ENCODE assay signal across 31 mouse cellular contexts in genomic region chr5:77253154-77253553, GRCm38 (mm10). TPM values are rescaled to one million over a fixed set of nuclear protein-coding genes. Genes with fewer than 3 reads are reported as not detected.
DNase-seq lines count a peak whose midpoint lies in the region; TF ChIP-seq lines count a peak whose summit lies in the region.
"Had no signal": no experiment of that assay in that cellular context is flagged by ENCODE, and none has a peak within 500 bp of the region (broad histone marks: within the 10 kb centered on the region; RNA-seq: fewer than 3 reads in every experiment).

No protein-coding gene starts in this region.

- TF ChIP-seq CTCF in layer of hippocampus, adult 2 months (conservative IDR thresholded peaks at IDR 0.05): no peak

- H3K27ac ChIP-seq in ES-E14 (ENCODE audit: insufficient read depth, low read depth, low read length, poor library complexity, severe bottlenecking): peak overlapping the region; percentile 92; the same call in 1 of the 2 replicates
- no peak overlapping the region for H3K27ac ChIP-seq in layer of hippocampus, adult 2 months
- H3K27ac ChIP-seq: forebrain, embryonic 10.5 days; forebrain, embryonic 13.5 days; heart, adult 2 months; heart, embryonic 10.5 days; heart, embryonic 13.5 days; hindbrain, embryonic 15.5 days had no signal

- DNase-seq in thymus, postnatal 0 days (ENCODE audit: low spot score): peak; percentile 14
- no peak for DNase-seq in thymus, postnatal 4 days
- peak; percentile 46 to 53 for DNase-seq in B cell, adult 2 months
- no peak for DNase-seq in ES-E14 (ENCODE audit: low read depth, low spot score)
- peak; percentile 85 for DNase-seq in splenic B cell, adult 2 months (ENCODE audit: low read depth, low spot score)
- no peak for DNase-seq in left cerebral cortex, postnatal 14 days (ENCODE audit: low spot score in 2 of 2)
- DNase-seq in adrenal gland, adult 18-20 months (ENCODE audit: low spot score in 2 of 2): no peak
- DNase-seq in layer of hippocampus, adult 2 months (ENCODE audit: low spot score in 2 of 2): no peak
- DNase-seq: adrenal gland, adult 8-10 months; adrenal gland, postnatal 25 days; cerebellum, adult 11-12 months; cerebellum, adult 8-10 months; cerebellum, postnatal 10 days; cerebellum, postnatal 36 days; embryo, embryonic 11 days; gastrocnemius, postnatal 10 days; gastrocnemius, postnatal 36 days; heart, adult 2 months; heart, postnatal 14 days; heart, postnatal 4 days had no signal

- no peaks in the 10 kb centered on the region for H3K36me3 ChIP-seq in ES-E14 (ENCODE audit: control insufficient read depth, insufficient read depth, low read length, poor library complexity, severe bottlenecking)
- H3K36me3 ChIP-seq in splenic B cell, adult 2 months (ENCODE audit: control insufficient read depth, insufficient read depth, low read length, poor library complexity, severe bottlenecking): no peaks in the 10 kb centered on the region
- H3K36me3 ChIP-seq: forebrain, embryonic 10.5 days; heart, embryonic 10.5 days; heart, embryonic 13.5 days; hindbrain, embryonic 15.5 days had no signal

- no peak overlapping the region for H3K9ac ChIP-seq in ES-E14 (ENCODE audit: insufficient read depth, low read depth, low read length, poor library complexity, severe bottlenecking)
- H3K9ac ChIP-seq: forebrain, embryonic 13.5 days; heart, embryonic 13.5 days; hindbrain, embryonic 15.5 days had no signal

- H3K4me1 ChIP-seq in ES-E14 (ENCODE audit: control insufficient read depth in 2 of 2, insufficient read depth in 2 of 2, low read length in 2 of 2, poor library complexity in 1 of 2): peaks cover 16 to 18% of the 10 kb centered on the region in 2 experiments
- H3K4me1 ChIP-seq: forebrain, embryonic 13.5 days; heart, embryonic 10.5 days; heart, embryonic 13.5 days; hindbrain, embryonic 15.5 days had no signal

- intact Hi-C loops in left cerebral cortex, postnatal 14 days (cut with DNase I): no loop called here

- no peaks in the 10 kb centered on the region for H3K9me3 ChIP-seq in ES-E14 (ENCODE audit: control insufficient read depth, insufficient read depth, low read depth, low read length)
- H3K9me3 ChIP-seq: forebrain, embryonic 10.5 days; forebrain, embryonic 13.5 days; heart, embryonic 10.5 days; heart, embryonic 13.5 days; hindbrain, embryonic 15.5 days had no signal

- H3K4me3 ChIP-seq in ES-E14 (ENCODE audit: insufficient read depth in 1 of 2, low read depth in 1 of 2, low read length in 2 of 2, poor library complexity in 1 of 2, severe bottlenecking in 1 of 2): no peak overlapping the region
- no peak overlapping the region for H3K4me3 ChIP-seq in layer of hippocampus, adult 2 months
- H3K4me3 ChIP-seq: forebrain, embryonic 10.5 days; forebrain, embryonic 13.5 days; heart, adult 2 months; heart, embryonic 10.5 days; heart, embryonic 13.5 days; hindbrain, embryonic 15.5 days had no signal

- in situ Hi-C loops in ES-E14 (cut with MboI; ENCODE audit: low sequenced_read_pairs in 2 of 2, unreplicated experiment in 2 of 2): no loop called here

- H3K27me3 ChIP-seq in splenic B cell, adult 2 months (ENCODE audit: control insufficient read depth, insufficient read depth, low read length, poor library complexity, severe bottlenecking): no peaks in the 10 kb centered on the region
- H3K27me3 ChIP-seq: forebrain, embryonic 13.5 days; heart, embryonic 13.5 days; hindbrain, embryonic 15.5 days had no signal

TF ChIP-seq in ES-E14, 5 proteins besides CTCF, POLR2A, EP300 and RAD21:
- TF ChIP-seq MAFK (IDR thresholded peaks at IDR 0.05; ENCODE audit: insufficient read depth, low read depth, low read length) (no peak), HCFC1 (IDR thresholded peaks at IDR 0.05; ENCODE audit: borderline replicate concordance, insufficient read depth, low read length) (no peak), ZC3H11A (IDR thresholded peaks at IDR 0.05; ENCODE audit: borderline replicate concordance, low read depth, low read length) (no peak), CHD2 (IDR thresholded peaks at IDR 0.05; ENCODE audit: low read depth, low read length) (no peak), ZNF384 (IDR thresholded peaks at IDR 0.05; ENCODE audit: low read depth, low read length) (no peak)

RNA-seq across cellular contexts. Expression of gene Rest, which starts 12.1 kb away (rescaled TPM):
- 32.4 and 37.4 TPM in 2 replicates for polyA plus RNA-seq in thymus, postnatal 0 days (2015; fragmentation: Nextera tagmentation; extraction: Ambion mirVana)
- total RNA-seq in ES-E14 (2012; rRNA removed): 108 and 120 TPM in 2 replicates
- total RNA-seq in left cerebral cortex, postnatal 14 days (2021): 1 to 10 TPM; 4.2 TPM
- total RNA-seq in adrenal gland, adult 18-20 months (2021): 10 to 100 TPM; 19.5 to 21.6 TPM
- total RNA-seq in layer of hippocampus, adult 2 months (2021): 1 to 10 TPM; 3.4 to 4.4 TPM

RNA-seq across cellular contexts. Expression of gene Spink2, which starts 41.9 kb away (rescaled TPM):
- 1.3 and 1.4 TPM in 2 replicates for polyA plus RNA-seq in thymus, postnatal 0 days (2015; fragmentation: Nextera tagmentation; extraction: Ambion mirVana)
- total RNA-seq in ES-E14 (2012; rRNA removed): 0.48 and 0.98 TPM in 2 replicates
- not detected for total RNA-seq in left cerebral cortex, postnatal 14 days (2021)
- not detected for total RNA-seq in adrenal gland, adult 18-20 months (2021)
- not detected for total RNA-seq in layer of hippocampus, adult 2 months (2021)
- total RNA-seq: adrenal gland, adult 8-10 months; adrenal gland, postnatal 25 days; gastrocnemius, adult 18-20 months; gastrocnemius, postnatal 36 days; granulocyte monocyte progenitor cell, adult 5-6 weeks; heart, adult 2 months; MEL had no signal
- polyA plus RNA-seq: C2C12; CD4-positive, CD25-positive, alpha-beta regulatory T cell, adult 4 months; cortical plate, adult 2 months had no signal

RNA-seq across cellular contexts. Expression of gene Noa1, which starts 56.7 kb away (rescaled TPM):
- polyA plus RNA-seq in thymus, postnatal 0 days (2015; fragmentation: Nextera tagmentation; extraction: Ambion mirVana): 35.9 and 36.2 TPM in 2 replicates
- 19.6 and 30.8 TPM in 2 replicates for total RNA-seq in ES-E14 (2012; rRNA removed)
- 10 to 100 TPM; 22.8 to 24.6 TPM for total RNA-seq in left cerebral cortex, postnatal 14 days (2021)
- 10 to 100 TPM; 22.5 to 25.9 TPM for total RNA-seq in adrenal gland, adult 18-20 months (2021)
- 10 to 100 TPM; 25.7 to 25.9 TPM for total RNA-seq in layer of hippocampus, adult 2 months (2021)

RNA-seq across cellular contexts. Expression of gene Polr2b, which starts 56.8 kb away (rescaled TPM):
- polyA plus RNA-seq in thymus, postnatal 0 days (2015; fragmentation: Nextera tagmentation; extraction: Ambion mirVana): 56.5 and 56.9 TPM in 2 replicates
- 151 and 184 TPM in 2 replicates for total RNA-seq in ES-E14 (2012; rRNA removed)
- total RNA-seq in left cerebral cortex, postnatal 14 days (2021): 10 to 100 TPM; 46.6 to 51.7 TPM
- total RNA-seq in adrenal gland, adult 18-20 months (2021): 10 to 100 TPM; 37.2 to 88.7 TPM
- 10 to 100 TPM; 48.3 to 51.5 TPM for total RNA-seq in layer of hippocampus, adult 2 months (2021)

Comparison
In these comparisons a context has a peak if more than half of its experiments do, and no peak if none do; other contexts are left out.
1. DNase-seq: peak in thymus, postnatal 0 days (single experiment), B cell, adult 2 months (2 of 2) and splenic B cell, adult 2 months (single experiment); none in thymus, postnatal 4 days (single experiment), ES-E14 (single experiment), left cerebral cortex, postnatal 14 days (0 of 2), adrenal gland, adult 18-20 months (0 of 2) and layer of hippocampus, adult 2 months (0 of 2).